Mouse (Mus musculus): ENCODE data around the gene Mrpl54. TPM values are rescaled to one million over a fixed set of nuclear protein-coding genes. Genes with fewer than 3 reads are reported as not detected.

Mrpl54 gene
- polyA plus RNA-seq, 1 experiment = 67.0 TPM

- TF ChIP-seq CTCF (IDR thresholded peaks at IDR 0.05; ENCODE audit: borderline replicate concordance, extremely low read depth, insufficient read depth, insufficient read length) = no peak
- no peak for TF ChIP-seq POLR2A (IDR thresholded peaks at IDR 0.05; ENCODE audit: borderline replicate concordance, extremely low read depth, insufficient read depth, insufficient read length, poor library complexity, severe bottlenecking)
- DNase-seq (ENCODE audit: low read depth) = no peak
Measured at GRCm38 (mm10) chr10:81302781-81303218, 36.1 kb upstream of the Mrpl54 start.

GRCm38 (mm10) chr10:81302288-81302687, 35.6 kb upstream of the Mrpl54 start:
- no peak for DNase-seq (ENCODE audit: low read depth)
- TF ChIP-seq POLR2A (IDR thresholded peaks at IDR 0.05; ENCODE audit: borderline replicate concordance, extremely low read depth, insufficient read depth, insufficient read length, poor library complexity, severe bottlenecking) (no peak), CTCF (IDR thresholded peaks at IDR 0.05; ENCODE audit: borderline replicate concordance, extremely low read depth, insufficient read depth, insufficient read length) (no peak)

GRCm38 (mm10) chr10:81301321-81301720, 34.6 kb upstream of the Mrpl54 start:
- TF ChIP-seq POLR2A (IDR thresholded peaks at IDR 0.05; ENCODE audit: borderline replicate concordance, extremely low read depth, insufficient read depth, insufficient read length, poor library complexity, severe bottlenecking) = no peak
- TF ChIP-seq CTCF (IDR thresholded peaks at IDR 0.05; ENCODE audit: borderline replicate concordance, extremely low read depth, insufficient read depth, insufficient read length) = no peak
- DNase-seq (ENCODE audit: low read depth) = no peak

- no peak for TF ChIP-seq CTCF (IDR thresholded peaks at IDR 0.05; ENCODE audit: borderline replicate concordance, extremely low read depth, insufficient read depth, insufficient read length)
- no peak for TF ChIP-seq POLR2A (IDR thresholded peaks at IDR 0.05; ENCODE audit: borderline replicate concordance, extremely low read depth, insufficient read depth, insufficient read length, poor library complexity, severe bottlenecking)
- DNase-seq (ENCODE audit: low read depth) = no peak
Measured at GRCm38 (mm10) chr10:81300352-81300907, 33.7 kb upstream of the Mrpl54 start.

GRCm38 (mm10) chr10:81299585-81300351, 33.0 kb upstream of the Mrpl54 start:
- no peak for DNase-seq (ENCODE audit: low read depth)

GRCm38 (mm10) chr10:81298369-81299100, 31.8 kb upstream of the Mrpl54 start:
- TF ChIP-seq POLR2A (IDR thresholded peaks at IDR 0.05; ENCODE audit: borderline replicate concordance, extremely low read depth, insufficient read depth, insufficient read length, poor library complexity, severe bottlenecking) (no peak), CTCF (IDR thresholded peaks at IDR 0.05; ENCODE audit: borderline replicate concordance, extremely low read depth, insufficient read depth, insufficient read length) (no peak)
- DNase-seq (ENCODE audit: low read depth) = no peak

More at GRCm38 (mm10) chr10:81299585-81300351, 33.0 kb upstream of the Mrpl54 start:
- TF ChIP-seq CTCF (IDR thresholded peaks at IDR 0.05; ENCODE audit: borderline replicate concordance, extremely low read depth, insufficient read depth, insufficient read length) = no peak
- TF ChIP-seq POLR2A (IDR thresholded peaks at IDR 0.05; ENCODE audit: borderline replicate concordance, extremely low read depth, insufficient read depth, insufficient read length, poor library complexity, severe bottlenecking) = no peak

GRCm38 (mm10) chr10:81297845-81298244, 31.1 kb upstream of the Mrpl54 start:
- no peak for TF ChIP-seq CTCF (IDR thresholded peaks at IDR 0.05; ENCODE audit: borderline replicate concordance, extremely low read depth, insufficient read depth, insufficient read length)
- no peak for TF ChIP-seq POLR2A (IDR thresholded peaks at IDR 0.05; ENCODE audit: borderline replicate concordance, extremely low read depth, insufficient read depth, insufficient read length, poor library complexity, severe bottlenecking)
- no peak for DNase-seq (ENCODE audit: low read depth)

GRCm38 (mm10) chr10:81297246-81297645, 30.5 kb upstream of the Mrpl54 start:
- DNase-seq (ENCODE audit: low read depth) = no peak
- TF ChIP-seq CTCF (IDR thresholded peaks at IDR 0.05; ENCODE audit: borderline replicate concordance, extremely low read depth, insufficient read depth, insufficient read length) (no peak), POLR2A (IDR thresholded peaks at IDR 0.05; ENCODE audit: borderline replicate concordance, extremely low read depth, insufficient read depth, insufficient read length, poor library complexity, severe bottlenecking) (no peak)

GRCm38 (mm10) chr10:81295185-81295584, 28.5 kb upstream of the Mrpl54 start:
- TF ChIP-seq POLR2A (IDR thresholded peaks at IDR 0.05; ENCODE audit: borderline replicate concordance, extremely low read depth, insufficient read depth, insufficient read length, poor library complexity, severe bottlenecking) = no peak
- no peak for TF ChIP-seq CTCF (IDR thresholded peaks at IDR 0.05; ENCODE audit: borderline replicate concordance, extremely low read depth, insufficient read depth, insufficient read length)
- no peak for DNase-seq (ENCODE audit: low read depth)

- no peak for DNase-seq (ENCODE audit: low read depth)
- TF ChIP-seq POLR2A (IDR thresholded peaks at IDR 0.05; ENCODE audit: borderline replicate concordance, extremely low read depth, insufficient read depth, insufficient read length, poor library complexity, severe bottlenecking) (no peak), CTCF (IDR thresholded peaks at IDR 0.05; ENCODE audit: borderline replicate concordance, extremely low read depth, insufficient read depth, insufficient read length) (no peak)
Measured at GRCm38 (mm10) chr10:81294442-81294841, 27.7 kb upstream of the Mrpl54 start.

- TF ChIP-seq POLR2A (IDR thresholded peaks at IDR 0.05; ENCODE audit: borderline replicate concordance, extremely low read depth, insufficient read depth, insufficient read length, poor library complexity, severe bottlenecking) = no peak
- TF ChIP-seq CTCF (IDR thresholded peaks at IDR 0.05; ENCODE audit: borderline replicate concordance, extremely low read depth, insufficient read depth, insufficient read length) = no peak
- DNase-seq (ENCODE audit: low read depth) = no peak
Measured at GRCm38 (mm10) chr10:81293334-81294030, 26.7 kb upstream of the Mrpl54 start.
